Comparison of ENCODE assay signal across 8 mouse cellular contexts in the genomic region with DNA sequence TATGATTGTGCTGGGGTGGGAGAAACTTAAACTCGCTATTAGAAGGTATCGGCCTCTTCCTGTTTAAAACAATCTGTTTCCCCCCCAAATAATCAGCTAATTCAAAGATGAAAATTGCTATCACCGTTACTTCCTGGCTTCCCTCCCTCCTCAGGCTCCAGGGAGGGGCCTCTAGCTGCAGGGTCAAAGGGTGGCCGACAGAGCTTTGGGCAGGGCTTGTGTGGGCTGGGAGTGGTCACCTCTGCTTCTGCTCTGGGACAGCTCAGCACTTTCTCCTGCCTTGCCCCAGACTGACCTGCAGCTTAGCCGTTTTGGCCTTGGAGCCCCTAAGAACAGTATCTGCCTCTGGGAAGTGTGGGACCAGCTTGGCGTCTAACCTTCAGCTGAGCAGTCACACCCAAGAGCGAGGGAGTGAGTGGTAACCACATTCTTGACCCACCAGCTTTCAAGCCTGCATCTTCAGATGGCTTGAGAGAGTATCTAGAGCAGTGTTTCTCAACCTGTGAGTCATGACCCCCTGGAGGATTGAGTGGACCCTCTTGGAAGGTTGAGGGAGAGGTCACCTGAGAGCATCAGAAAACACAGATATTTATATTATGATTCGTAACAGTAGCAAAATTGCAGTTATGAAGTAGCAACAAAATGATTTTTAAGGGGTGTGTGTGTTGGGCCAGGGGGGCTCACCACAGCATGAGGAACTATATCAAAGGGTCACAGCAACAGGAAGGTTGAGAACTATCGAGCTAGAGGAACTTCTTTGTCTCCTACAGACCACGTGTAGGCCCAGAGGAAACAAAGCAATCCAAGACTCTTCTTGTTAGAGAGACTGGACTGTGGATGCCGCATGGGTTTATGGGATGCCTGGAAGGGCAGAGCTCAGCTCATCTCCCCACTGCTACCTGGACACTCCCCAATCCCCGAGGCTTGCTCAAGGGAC. TPM values are rescaled to one million over a fixed set of nuclear protein-coding genes. Genes with fewer than 3 reads are reported as not detected.
DNase-seq lines count a peak whose midpoint lies in the region; ATAC-seq and TF ChIP-seq lines count a peak whose summit lies in the region.

No protein-coding gene starts in this region.

- H3K9ac ChIP-seq in heart, embryonic 15.5 days = no peak overlapping the region
- no peak overlapping the region for H3K9ac ChIP-seq in liver, embryonic 11.5 days (ENCODE audit: low read depth, low read length)
- H3K9ac ChIP-seq in stomach, embryonic 15.5 days = no peak overlapping the region
- no peak overlapping the region for H3K9ac ChIP-seq in hindbrain, embryonic 13.5 days

- 30% methylated on average over 12 of the region's 12 CpGs for WGBS in spleen, adult 2 months
- 50% methylated on average over 12 of the region's 12 CpGs for WGBS in heart, embryonic 15.5 days
- 32% methylated on average over 12 of the region's 12 CpGs for WGBS in liver, embryonic 11.5 days
- WGBS in stomach, embryonic 15.5 days = 54% methylated on average over 12 of the region's 12 CpGs
- 69% methylated on average over 12 of the region's 12 CpGs for WGBS in hindbrain, embryonic 13.5 days

- no peaks in the 10 kb centered on the region for H3K9me3 ChIP-seq in heart, embryonic 15.5 days (replicated peaks)
- H3K9me3 ChIP-seq in liver, embryonic 11.5 days (ENCODE audit: control insufficient read depth, low read length) = no peaks in the 10 kb centered on the region
- no peaks in the 10 kb centered on the region for H3K9me3 ChIP-seq in stomach, embryonic 15.5 days
- H3K9me3 ChIP-seq in hindbrain, embryonic 13.5 days = no peaks in the 10 kb centered on the region

- H3K4me2 ChIP-seq in heart, embryonic 15.5 days = peak overlapping the region; percentile 12; the same call in 1 of the 2 replicates
- H3K4me2 ChIP-seq in liver, embryonic 11.5 days = peak overlapping the region; percentile 12
- H3K4me2 ChIP-seq in stomach, embryonic 15.5 days = no peak overlapping the region
- H3K4me2 ChIP-seq in hindbrain, embryonic 13.5 days = no peak overlapping the region

- peaks cover 18% of the 10 kb centered on the region for H3K4me1 ChIP-seq in spleen, adult 2 months (ENCODE audit: control insufficient read depth, insufficient read depth, insufficient read length)
- peaks cover 14% of the 10 kb centered on the region for H3K4me1 ChIP-seq in heart, embryonic 15.5 days (replicated peaks)
- H3K4me1 ChIP-seq in liver, embryonic 11.5 days (replicated peaks; ENCODE audit: control insufficient read depth, insufficient read depth, low read length) = peaks cover 12% of the 10 kb centered on the region
- no peaks in the 10 kb centered on the region; the same call in 1 of the 2 replicates for H3K4me1 ChIP-seq in stomach, embryonic 15.5 days
- no peaks in the 10 kb centered on the region for H3K4me1 ChIP-seq in hindbrain, embryonic 13.5 days (replicated peaks)

- H3K4me3 ChIP-seq in spleen, adult 2 months (ENCODE audit: extremely low read depth, insufficient read depth, insufficient read length) = no peak overlapping the region
- H3K4me3 ChIP-seq in heart, embryonic 15.5 days = no peak overlapping the region
- no peak overlapping the region for H3K4me3 ChIP-seq in liver, embryonic 11.5 days (ENCODE audit: low read depth, low read length)
- H3K4me3 ChIP-seq in stomach, embryonic 15.5 days (replicated peaks) = no peak overlapping the region
- H3K4me3 ChIP-seq in hindbrain, embryonic 13.5 days = no peak overlapping the region

- H3K36me3 ChIP-seq in spleen, adult 2 months (ENCODE audit: control insufficient read depth, insufficient read depth, low read length) = no peaks in the 10 kb centered on the region
- H3K36me3 ChIP-seq in heart, embryonic 15.5 days = no peaks in the 10 kb centered on the region
- no peaks in the 10 kb centered on the region for H3K36me3 ChIP-seq in liver, embryonic 11.5 days (ENCODE audit: control insufficient read depth, insufficient read depth, low read length)
- H3K36me3 ChIP-seq in stomach, embryonic 15.5 days = no peaks in the 10 kb centered on the region
- H3K36me3 ChIP-seq in hindbrain, embryonic 13.5 days = no peaks in the 10 kb centered on the region

- H3K27me3 ChIP-seq in spleen, adult 2 months (ENCODE audit: control insufficient read depth, insufficient read depth, low read length) = no peaks in the 10 kb centered on the region
- no peaks in the 10 kb centered on the region for H3K27me3 ChIP-seq in heart, embryonic 15.5 days
- no peaks in the 10 kb centered on the region for H3K27me3 ChIP-seq in liver, embryonic 11.5 days (replicated peaks; ENCODE audit: control insufficient read depth, insufficient read depth, low read length)
- H3K27me3 ChIP-seq in stomach, embryonic 15.5 days (replicated peaks) = no peaks in the 10 kb centered on the region
- H3K27me3 ChIP-seq in hindbrain, embryonic 13.5 days = no peaks in the 10 kb centered on the region

- DNase-seq in spleen, adult 2 months (ENCODE audit: low read depth in 1 of 2, low spot score in 2 of 2) = no peak
- no peak for DNase-seq in spleen, postnatal 14 days (ENCODE audit: low spot score in 2 of 2)
- no peak for DNase-seq in liver, embryonic 11.5 days (ENCODE audit: low spot score)
- DNase-seq in Muller cell, postnatal 12 days (ENCODE audit: inconsistent ontology term) = no peak
- no peak for DNase-seq in right cerebral cortex, adult 18-20 months

- no peak for TF ChIP-seq POLR2A in spleen, adult 2 months (IDR thresholded peaks at IDR 0.05; ENCODE audit: low read depth, low read length)

- H3K27ac ChIP-seq in spleen, adult 2 months (ENCODE audit: insufficient read depth, low read length) = peak overlapping the region; percentile 58
- H3K27ac ChIP-seq in heart, embryonic 15.5 days = peak overlapping the region; percentile 64
- H3K27ac ChIP-seq in liver, embryonic 11.5 days (ENCODE audit: low read depth, low read length) = peak overlapping the region; percentile 19; the same call in 1 of the 2 replicates
- H3K27ac ChIP-seq in stomach, embryonic 15.5 days = no peak overlapping the region
- no peak overlapping the region for H3K27ac ChIP-seq in hindbrain, embryonic 13.5 days

- no peak for TF ChIP-seq CTCF in spleen, adult 2 months (IDR thresholded peaks at IDR 0.05; ENCODE audit: extremely low read depth, insufficient read depth, insufficient read length, insufficient replicate concordance)

- peak; percentile 79 for ATAC-seq in heart, embryonic 15.5 days (replicated peaks; ENCODE audit: insufficient number of reproducible peaks, insufficient read depth, low FRiP score, low read depth)
- ATAC-seq in liver, embryonic 11.5 days (replicated peaks; ENCODE audit: low FRiP score) = peak; percentile 81
- peak; percentile 63; the same call in 1 of the 2 replicates for ATAC-seq in stomach, embryonic 15.5 days (ENCODE audit: insufficient read depth, low FRiP score, low read depth)
- no peak for ATAC-seq in hindbrain, embryonic 13.5 days (ENCODE audit: low FRiP score)

RNA-seq across cellular contexts. Expression of gene Elk3, which starts 15.1 kb away (rescaled TPM):
- 37.4 and 48.6 TPM in 2 replicates for polyA plus RNA-seq in spleen, adult 2 months (2012; rRNA removed)
- 31.7 and 33.5 TPM in 2 replicates for polyA plus RNA-seq in heart, embryonic 15.5 days (2015; fragmentation: Nextera tagmentation; extraction: Ambion mirVana)
- 15.9 and 17.6 TPM in 2 replicates for polyA plus RNA-seq in liver, embryonic 11.5 days (2014; fragmentation: Nextera tagmentation; extraction: Ambion mirVana)
- 24.1 and 26.8 TPM in 2 replicates for polyA plus RNA-seq in stomach, embryonic 15.5 days (2015; fragmentation: Nextera tagmentation; extraction: Ambion mirVana)
- polyA plus RNA-seq in hindbrain, embryonic 13.5 days (2015; fragmentation: Nextera tagmentation; extraction: Ambion mirVana) = 10.4 and 13.0 TPM in 2 replicates

Comparison
In these comparisons a context has a peak if more than half of its experiments do, and no peak if none do; other contexts are left out.
1. H3K27ac ChIP-seq: peak in spleen, adult 2 months (single experiment), heart, embryonic 15.5 days (single experiment) and liver, embryonic 11.5 days (single experiment); none in stomach, embryonic 15.5 days (single experiment) and hindbrain, embryonic 13.5 days (single experiment).
2. H3K4me2 ChIP-seq: peak in heart, embryonic 15.5 days (single experiment) and liver, embryonic 11.5 days (single experiment); none in stomach, embryonic 15.5 days (single experiment) and hindbrain, embryonic 13.5 days (single experiment).